Mouse (Mus musculus): ENCODE data around the gene Ttc30a2.
"Not testable (repeated sequence)": the region's sequence is repeated elsewhere in the genome, so short reads cannot be mapped to it uniquely, and the experiment has no call there.

Ttc30a2 gene

GRCm38 (mm10) chr2:75977752-75978368 lies at the start of gene Ttc30a2:
Gene Ttc30a2 (minus strand): TSS chr2:75978170.
- not testable (repeated sequence) for DNase-seq (ENCODE audit: low spot score)

GRCm38 (mm10) chr2:76016890-76017289 lies 38.9 kb upstream of the Ttc30a2 start:
- DNase-seq (ENCODE audit: low spot score), result no peak

DNA sequence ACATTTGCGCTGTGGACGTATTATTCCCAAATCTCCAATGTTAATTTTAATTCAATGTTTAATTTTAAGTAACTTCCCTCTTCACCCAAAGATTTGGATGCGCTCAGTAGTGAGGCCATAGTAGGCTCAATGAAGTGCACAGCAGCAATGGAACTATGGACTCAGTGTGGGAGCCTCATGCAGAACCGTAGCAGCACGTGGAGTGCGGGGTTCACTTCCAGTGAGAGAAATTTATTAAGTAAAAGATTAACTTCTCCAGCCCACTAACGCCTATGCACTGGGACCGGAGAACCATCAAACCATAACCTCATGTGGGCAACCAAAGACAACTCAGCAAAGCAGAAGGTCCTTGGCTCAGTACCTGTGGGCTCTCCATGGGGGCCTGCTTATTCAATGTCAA lies 38.2 kb upstream of the Ttc30a2 start:
- no peak for DNase-seq (ENCODE audit: low spot score)

GRCm38 (mm10) chr2:76015460-76015859 lies 37.5 kb upstream of the Ttc30a2 start:
- DNase-seq (ENCODE audit: low spot score), result no peak

DNA sequence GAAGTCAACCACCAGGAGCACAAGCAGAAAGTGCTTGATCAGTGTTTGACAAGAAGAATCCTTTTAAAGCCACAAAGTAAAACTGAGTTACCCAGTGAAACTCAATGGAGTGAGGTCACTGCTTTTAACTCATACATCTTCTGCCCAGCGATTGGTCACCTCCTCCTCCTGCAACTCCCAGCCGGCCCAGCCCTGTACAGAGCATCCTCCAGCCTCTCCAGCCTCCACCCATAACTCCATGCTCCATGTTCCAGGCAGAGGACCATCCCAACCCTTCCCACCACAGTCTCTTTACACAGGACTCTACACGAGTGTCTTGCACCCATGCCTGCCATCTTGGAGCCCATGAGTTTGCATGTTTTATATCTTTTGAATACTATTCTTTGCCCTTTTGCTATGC lies 36.7 kb upstream of the Ttc30a2 start:
- DNase-seq (ENCODE audit: low spot score), result no peak

GRCm38 (mm10) chr2:76006194-76006593 lies 28.2 kb upstream of the Ttc30a2 start:
- no peak for DNase-seq (ENCODE audit: low spot score)

- DNase-seq (ENCODE audit: low spot score), result no peak
Measured at GRCm38 (mm10) chr2:76002899-76003298, 24.9 kb upstream of the Ttc30a2 start.

DNA sequence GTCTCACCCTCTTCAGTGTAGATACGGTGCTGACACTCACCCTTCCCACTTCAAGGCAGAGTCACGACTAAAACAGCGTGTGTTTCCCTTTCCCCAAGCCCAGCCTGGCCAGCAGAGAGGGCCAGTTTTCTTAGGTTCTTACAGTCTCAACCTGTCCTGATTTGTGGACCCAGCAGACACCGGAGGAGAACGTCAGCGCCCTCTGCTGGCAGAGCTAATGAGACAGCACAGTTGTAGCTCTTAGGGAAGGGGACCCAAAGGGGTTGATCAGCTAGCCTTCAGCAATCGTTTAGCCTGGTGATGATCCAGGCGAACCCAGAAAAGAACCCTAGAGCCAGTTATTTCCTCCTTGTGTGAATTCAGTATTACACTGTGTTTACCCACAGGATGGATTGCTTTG lies 23.4 kb upstream of the Ttc30a2 start:
- DNase-seq (ENCODE audit: low spot score), result no peak

GRCm38 (mm10) chr2:75999636-76000035 lies 21.7 kb upstream of the Ttc30a2 start:
- no peak for DNase-seq (ENCODE audit: low spot score)

GRCm38 (mm10) chr2:75998692-75999091 lies 20.7 kb upstream of the Ttc30a2 start:
- DNase-seq (ENCODE audit: low spot score), result no peak

DNA sequence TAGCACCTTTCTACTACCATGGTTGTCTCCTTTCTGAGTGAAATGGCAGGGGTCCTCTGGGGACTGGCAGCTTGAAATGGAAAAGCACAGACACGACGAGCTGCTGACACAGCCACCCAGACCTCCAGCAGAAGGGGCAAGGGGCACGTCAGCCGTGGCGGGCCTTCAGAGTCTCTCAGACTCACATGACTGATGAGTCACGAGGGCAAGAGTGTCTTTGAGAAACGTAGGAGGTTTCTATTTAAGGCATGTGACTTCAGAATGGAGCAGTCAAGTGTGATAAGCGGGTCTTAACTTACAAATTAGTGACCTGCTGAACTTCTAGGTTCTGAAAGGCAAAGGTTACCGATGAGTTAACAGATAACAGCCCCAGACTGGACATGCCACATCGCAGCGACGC lies 19.8 kb upstream of the Ttc30a2 start:
- DNase-seq (ENCODE audit: low spot score), result no peak

DNA sequence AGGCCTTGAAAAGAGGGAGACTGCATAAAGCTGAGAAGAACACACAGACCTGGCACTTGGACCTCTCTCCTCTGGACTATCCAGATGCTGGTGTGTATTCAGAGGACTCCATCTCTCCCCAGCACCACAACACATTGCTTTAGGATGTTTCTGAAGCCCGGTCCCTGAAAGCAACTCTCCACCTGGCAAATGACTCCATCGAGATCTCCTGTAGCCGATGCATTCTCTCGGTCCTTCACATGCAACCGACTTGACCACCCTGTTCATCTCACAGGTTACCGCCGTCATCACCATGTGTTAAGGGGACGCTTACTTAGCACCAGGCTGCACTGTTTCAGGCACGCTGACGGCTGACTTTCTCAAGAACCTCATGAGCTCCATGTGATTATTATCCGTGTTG lies 16.9 kb upstream of the Ttc30a2 start:
- DNase-seq (ENCODE audit: low spot score), result no peak

DNA sequence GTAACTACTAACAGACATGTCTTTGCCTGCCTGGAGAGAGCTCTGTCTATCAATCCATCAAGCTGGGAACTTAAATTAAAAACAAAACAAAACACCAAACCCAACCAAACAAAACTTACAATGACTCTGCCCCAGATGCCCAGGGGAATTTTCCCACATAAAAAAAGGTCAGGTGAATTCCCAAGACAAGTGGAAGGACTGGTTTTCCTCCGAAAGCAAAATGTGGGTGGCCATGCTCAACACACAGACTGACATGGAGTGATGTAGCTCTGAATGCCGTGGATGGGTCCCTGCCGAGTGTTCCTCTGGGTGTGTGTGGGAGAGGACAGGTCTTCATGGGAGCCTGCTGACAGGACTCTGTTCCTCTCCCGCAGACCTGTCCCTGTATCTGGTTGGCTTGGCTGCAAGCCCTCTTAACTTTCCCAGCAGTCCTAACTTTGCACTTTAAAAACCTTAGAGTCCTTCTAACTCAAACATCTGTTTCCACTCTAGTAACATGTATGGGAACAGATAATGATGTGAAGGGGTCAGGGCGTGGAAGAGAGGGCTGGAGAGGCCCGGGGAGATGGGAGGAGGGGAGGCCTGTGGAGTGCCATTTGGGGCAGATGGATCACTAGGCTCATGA lies 13.7 kb upstream of the Ttc30a2 start:
- DNase-seq (ENCODE audit: low spot score), result no peak

GRCm38 (mm10) chr2:75990885-75991539 lies 13.0 kb upstream of the Ttc30a2 start:
- peak; percentile 35 for DNase-seq (ENCODE audit: low spot score)

GRCm38 (mm10) chr2:75989694-75990093 lies 11.7 kb upstream of the Ttc30a2 start:
- DNase-seq (ENCODE audit: low spot score), result no peak

DNA sequence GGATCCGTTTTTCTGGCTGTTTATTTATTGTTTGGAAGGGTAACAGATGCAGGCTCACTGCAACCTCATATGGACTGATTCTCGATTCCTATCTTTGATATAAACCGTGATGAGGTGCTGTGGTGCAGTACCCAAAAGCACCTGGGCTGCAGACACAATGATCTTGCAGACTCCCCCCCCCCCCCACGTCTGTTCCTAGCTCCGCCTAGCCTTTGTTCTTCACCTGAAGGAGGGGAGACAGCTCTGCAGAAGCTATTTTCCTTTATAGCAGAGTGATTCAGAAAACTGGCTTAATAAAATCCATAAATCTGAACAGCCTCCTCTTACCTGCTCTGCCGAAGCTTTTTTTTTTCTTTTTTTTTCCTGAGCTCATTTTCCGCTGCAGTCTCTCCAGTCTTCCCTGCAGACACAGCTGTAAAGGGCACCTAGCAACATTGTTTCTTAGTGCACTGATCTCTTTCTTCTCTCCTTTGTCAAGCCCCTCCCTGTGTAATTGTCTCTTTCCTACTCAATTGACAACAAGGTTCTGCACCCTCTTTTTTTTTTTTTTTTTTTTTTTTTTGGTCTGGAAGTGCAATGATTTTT lies 10.9 kb upstream of the Ttc30a2 start:
- no peak for DNase-seq (ENCODE audit: low spot score)

GRCm38 (mm10) chr2:75988378-75988777 lies 10.4 kb upstream of the Ttc30a2 start:
- DNase-seq (ENCODE audit: low spot score), result no peak

DNA sequence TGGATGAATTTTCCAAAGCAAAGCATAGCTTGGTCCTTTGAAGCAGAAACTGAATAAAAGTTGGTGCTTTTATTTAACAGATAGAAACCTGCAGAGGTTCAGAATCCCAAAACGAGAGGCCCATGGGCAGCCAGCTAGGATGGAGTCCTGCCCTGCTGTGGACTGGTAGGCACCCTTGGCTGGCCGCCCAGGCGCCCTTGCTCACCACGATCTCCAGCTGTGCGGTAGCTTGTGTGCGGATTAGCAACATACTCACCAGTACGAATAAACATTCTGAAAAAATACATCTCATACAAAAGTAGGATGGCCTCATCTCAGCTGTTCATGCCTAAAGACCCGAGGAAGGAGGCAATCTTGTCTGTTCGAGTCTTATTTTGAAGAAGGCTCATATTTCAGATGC lies 9.8 kb upstream of the Ttc30a2 start:
- no peak for DNase-seq (ENCODE audit: low spot score)

DNA sequence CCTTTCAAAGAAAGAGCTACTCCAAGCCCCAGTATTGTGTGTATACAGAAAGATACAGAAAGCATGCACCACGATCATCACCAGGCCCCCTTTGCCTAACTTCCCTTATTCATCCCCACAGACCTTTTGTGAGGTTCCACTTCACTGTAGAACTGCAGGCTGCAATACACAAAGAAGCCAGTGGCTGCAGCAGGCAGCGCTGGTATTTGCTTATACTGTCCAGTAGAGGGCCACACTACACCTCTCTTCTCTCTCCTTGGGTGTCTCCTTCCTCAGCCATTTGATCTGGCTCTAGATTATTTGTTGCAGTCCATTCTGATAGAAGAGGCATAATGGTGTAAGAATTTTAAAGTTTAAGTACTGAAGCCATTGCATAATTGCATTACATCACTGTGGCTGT lies 7.2 kb upstream of the Ttc30a2 start:
- peak; percentile 78 for DNase-seq (ENCODE audit: low spot score)

DNA sequence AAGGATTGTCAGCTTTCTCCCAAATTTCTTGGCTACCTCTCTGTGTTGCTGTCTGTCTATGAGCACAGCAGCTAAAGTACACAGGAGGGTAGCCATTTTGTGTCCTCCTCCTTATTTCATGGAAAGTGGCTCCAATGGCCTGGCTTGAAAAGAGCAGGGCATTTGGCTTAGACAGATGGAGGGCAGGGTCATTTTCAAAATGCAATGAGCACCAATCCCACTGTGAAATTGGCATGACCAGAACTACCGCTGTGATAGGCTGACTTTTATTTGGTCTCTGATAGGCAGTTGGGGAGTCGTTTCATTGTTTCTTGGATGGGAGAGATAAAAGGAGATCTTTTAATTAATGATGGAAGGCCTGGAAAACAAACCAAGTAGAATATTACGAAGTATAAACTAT lies 5.9 kb upstream of the Ttc30a2 start:
- DNase-seq (ENCODE audit: low spot score), result no peak

DNA sequence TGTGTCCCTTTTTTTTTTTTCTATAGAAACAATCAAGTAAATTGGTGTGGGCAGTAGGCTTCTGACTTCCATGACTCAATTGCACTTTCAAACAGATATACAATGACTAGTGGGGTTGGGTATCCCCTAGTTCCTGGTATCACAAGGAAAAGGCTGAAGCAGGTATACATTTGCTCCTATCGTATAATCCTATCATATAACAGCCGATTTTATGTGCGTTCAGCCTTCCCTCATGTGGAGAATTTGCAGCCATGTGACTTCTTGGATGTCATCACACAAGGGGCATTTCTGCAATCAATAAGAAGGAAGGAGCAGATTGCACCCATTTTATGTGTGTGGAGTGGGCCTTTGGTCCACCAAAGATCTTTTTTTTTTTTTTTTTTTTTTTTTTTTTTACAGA lies 5.1 kb upstream of the Ttc30a2 start:
- no peak for DNase-seq (ENCODE audit: low spot score)

GRCm38 (mm10) chr2:75982626-75983025 lies 4.7 kb upstream of the Ttc30a2 start:
- DNase-seq (ENCODE audit: low spot score), result no peak

- DNase-seq (ENCODE audit: low spot score), result peak; percentile 81
Measured at GRCm38 (mm10) chr2:75981440-75982081, 3.6 kb upstream of the Ttc30a2 start, which contains the start of gene Ttc30a1. Gene Ttc30a1 (minus strand): TSS chr2:75981967.

Measured in left cerebral cortex, adult 11 months (tissue).